Mouse (Mus musculus) heart, embryonic 15.5 days (tissue): ENCODE data around the gene Ccdc63. TPM values are rescaled to one million over a fixed set of nuclear protein-coding genes. Genes with fewer than 3 reads are reported as not detected.

ENCODE experiments used
- ATAC-seq: fragments of 200-750 bp; cut with Nextera tagmentation; replicated peaks from 2 replicates; pipeline ENCODE4 v1.8.0; 2017; ENCODE audit warnings: low read depth, moderate TSS enrichment; ENCODE audit not compliant: insufficient number of reproducible peaks, insufficient read depth, low FRiP score
- H3K27ac ChIP-seq: fragments of 300-500 bp; sonication (generic); 2 replicates; pipeline ENCODE4 v1.5.1; 2015; ENCODE audit warnings: mild to moderate bottlenecking, inconsistent platforms
- H3K27me3 ChIP-seq: fragments of 300-500 bp; sonication (generic); 2 replicates; pipeline ENCODE4 v1.6.1; 2015; ENCODE audit warnings: inconsistent platforms
- H3K36me3 ChIP-seq: fragments of 300-500 bp; sonication (generic); 2 replicates; pipeline ENCODE4 v1.6.1; 2015; ENCODE audit warnings: mild to moderate bottlenecking, inconsistent platforms
- H3K4me1 ChIP-seq: fragments of 300-500 bp; sonication (generic); replicated peaks from 2 replicates; pipeline ENCODE4 v1.6.1; 2015; ENCODE audit warnings: inconsistent platforms
- H3K4me2 ChIP-seq: fragments of 300-500 bp; sonication (generic); 2 replicates; pipeline ENCODE4 v1.6.1; 2015; ENCODE audit warnings: inconsistent platforms, mild to moderate bottlenecking, moderate library complexity
- H3K4me3 ChIP-seq: fragments of 300-500 bp; sonication (generic); 2 replicates; pipeline ENCODE4 v1.5.1; 2015; ENCODE audit warnings: mild to moderate bottlenecking, inconsistent platforms
- H3K9ac ChIP-seq: fragments of 300-500 bp; sonication (generic); 2 replicates; pipeline ENCODE4 v1.6.1; 2015; ENCODE audit warnings: mild to moderate bottlenecking, inconsistent platforms
- H3K9me3 ChIP-seq: fragments of 300-500 bp; sonication (generic); replicated peaks from 2 replicates; pipeline ENCODE4 v1.6.1; 2016; ENCODE audit warnings: inconsistent platforms
- WGBS: fragments of 180-500 bp; shearing (Covaris S2); methylation state at CpG from one replicate; pipeline ENCODE4 v1.1.7; 2015; ENCODE audit warnings: mixed read lengths; 5-methylcytosine and 5-hydroxymethylcytosine counted together
- polyA plus RNA-seq: library from polyadenylated mRNA; unstranded; fragments of >200 nt; fragmentation: Nextera tagmentation; extraction: Ambion mirVana; gene quantifications from 2 replicates; pipeline ENCODE4 v1.2.1, GENCODE M21; 2015

The Ccdc63 gene
- polyA plus RNA-seq, 1 experiment from 2014 or later = 0.42 TPM

DNA sequence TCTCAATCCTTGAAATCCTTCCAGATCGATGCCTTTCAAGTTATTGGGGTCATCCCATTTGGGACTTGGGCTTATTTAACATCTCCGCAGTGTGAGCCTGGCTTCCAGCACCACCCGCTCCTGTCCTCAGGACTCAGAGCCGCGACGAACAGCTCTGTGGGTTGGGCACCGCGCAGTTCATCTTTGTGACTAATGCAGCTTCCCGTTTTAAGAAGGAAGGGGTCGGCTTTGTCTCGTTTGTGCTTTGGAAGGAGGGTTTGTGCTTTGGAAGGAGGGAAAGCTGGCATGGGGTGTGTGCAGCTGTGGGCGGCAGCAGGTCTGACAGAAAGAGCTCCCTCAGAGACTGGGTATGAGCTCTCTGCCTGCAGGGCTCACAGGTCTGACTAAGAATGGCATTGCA is 37.5 kb downstream of the Ccdc63 start:
- H3K9ac ChIP-seq = peak overlapping the region; percentile 70
- H3K27me3 ChIP-seq = 0 out of 2 replicates have a peak, but pooled peaks cover 5% of the 10 kb centered on the region
- H3K36me3 ChIP-seq = no peaks in the 10 kb centered on the region; the same call in 1 of the 2 replicates
- peaks cover 11% of the 10 kb centered on the region; the same call in 1 of the 2 replicates for H3K4me1 ChIP-seq
- peak overlapping the region; percentile 94 for H3K27ac ChIP-seq
- H3K4me3 ChIP-seq = peak overlapping the region; percentile 57
- H3K9me3 ChIP-seq = no peaks in the 10 kb centered on the region
- H3K4me2 ChIP-seq = peak overlapping the region; percentile 64
- WGBS = 20% methylated on average over 12 of the region's 12 CpGs
- no peak for ATAC-seq

DNA sequence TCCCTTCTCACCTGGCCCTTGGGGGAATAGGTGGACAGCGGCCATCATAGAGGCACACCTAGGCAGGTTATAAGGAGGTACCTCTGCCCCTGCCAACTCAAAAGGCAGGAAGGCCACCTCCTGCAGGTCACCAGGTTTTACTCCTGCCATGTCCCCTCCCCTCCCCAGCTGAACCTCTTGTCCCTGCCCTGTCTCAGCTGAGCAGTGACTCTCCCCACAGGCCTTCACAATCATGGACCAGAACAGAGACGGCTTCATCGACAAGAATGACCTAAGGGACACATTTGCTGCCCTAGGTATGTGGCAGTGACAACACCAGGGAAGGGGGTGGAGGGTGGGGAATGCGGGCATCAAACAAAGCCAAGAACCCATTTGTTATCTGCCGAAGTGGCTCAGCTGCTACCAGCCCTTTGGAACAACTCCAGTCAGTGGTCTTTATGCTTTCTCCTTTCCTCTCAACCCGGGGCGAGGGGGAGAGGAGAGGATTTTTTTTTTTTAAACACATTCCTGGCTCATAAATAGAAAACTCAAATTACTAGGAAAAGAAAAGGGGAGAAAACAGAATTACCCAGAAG is 38.1 kb downstream of the Ccdc63 start:
- Histone ChIP-seq H3K9ac (peak overlapping the region; percentile 70), H3K9me3 (no peaks in the 10 kb centered on the region), H3K4me3 (peak overlapping the region; percentile 57), H3K27ac (peak overlapping the region; percentile 94), H3K4me1 (peaks cover 11% of the 10 kb centered on the region; the same call in 1 of the 2 replicates), H3K27me3 (0 out of 2 replicates have a peak, but pooled peaks cover 5% of the 10 kb centered on the region), H3K4me2 (peak overlapping the region; percentile 64), H3K36me3 (no peaks in the 10 kb centered on the region; the same call in 1 of the 2 replicates)
- 18% methylated on average over 7 of the region's 7 CpGs for WGBS
- no peak for ATAC-seq

DNA sequence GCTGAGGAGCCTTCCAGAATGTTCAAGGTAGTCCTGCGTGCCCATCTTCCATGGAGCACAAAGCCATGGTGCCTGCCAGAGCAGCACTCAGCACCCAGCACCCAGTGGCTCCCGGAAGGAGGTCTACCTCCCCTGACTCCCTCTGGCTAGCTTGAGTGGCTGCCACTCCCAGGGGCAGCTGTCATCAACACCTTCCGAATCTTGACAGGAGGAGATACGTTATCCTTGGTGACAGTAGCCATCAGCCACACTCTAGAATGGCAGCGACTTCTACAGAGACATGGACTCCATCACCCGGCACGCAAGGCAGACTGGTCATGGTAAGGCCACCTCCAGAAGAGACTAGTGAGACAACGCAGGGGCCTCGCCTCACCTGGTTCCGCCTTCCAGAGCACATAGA is 46.2 kb downstream of the Ccdc63 start:
- Histone ChIP-seq H3K4me1 (peaks cover 40% of the 10 kb centered on the region), H3K36me3 (0 out of 2 replicates have a peak, but pooled peaks cover 6% of the 10 kb centered on the region), H3K4me2 (peak overlapping the region; percentile 59), H3K9ac (peak overlapping the region; percentile 49), H3K4me3 (peak overlapping the region; percentile 49), H3K27ac (peak overlapping the region; percentile 94), H3K27me3 (no peaks in the 10 kb centered on the region), H3K9me3 (no peaks in the 10 kb centered on the region)
- WGBS = 27% methylated on average over 10 of the region's 10 CpGs
- peak; percentile 80 for ATAC-seq

DNA sequence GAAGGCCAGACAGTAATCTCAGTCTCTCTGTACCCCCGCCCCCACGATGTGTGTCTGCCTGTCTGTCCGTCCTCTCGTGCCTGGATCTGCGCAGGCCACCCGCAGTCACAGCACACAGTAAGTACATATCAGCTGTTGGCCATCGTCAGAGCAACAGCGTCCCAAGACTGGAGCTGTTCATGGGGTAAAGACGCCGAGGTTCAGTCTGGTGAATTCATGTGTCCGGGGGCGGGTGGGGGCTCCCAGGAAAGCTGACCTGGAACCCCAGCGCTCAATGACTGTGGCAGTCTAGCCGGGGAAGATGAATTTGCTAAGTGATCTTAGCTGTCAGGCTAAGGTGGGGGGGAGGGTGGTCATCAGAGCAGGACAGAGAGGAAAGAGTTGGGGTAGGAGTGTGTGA is 46.9 kb downstream of the Ccdc63 start:
- 43% methylated on average over 14 of the region's 14 CpGs for WGBS
- H3K9ac ChIP-seq = peak overlapping the region; percentile 49
- peak overlapping the region; percentile 94 for H3K27ac ChIP-seq

DNA sequence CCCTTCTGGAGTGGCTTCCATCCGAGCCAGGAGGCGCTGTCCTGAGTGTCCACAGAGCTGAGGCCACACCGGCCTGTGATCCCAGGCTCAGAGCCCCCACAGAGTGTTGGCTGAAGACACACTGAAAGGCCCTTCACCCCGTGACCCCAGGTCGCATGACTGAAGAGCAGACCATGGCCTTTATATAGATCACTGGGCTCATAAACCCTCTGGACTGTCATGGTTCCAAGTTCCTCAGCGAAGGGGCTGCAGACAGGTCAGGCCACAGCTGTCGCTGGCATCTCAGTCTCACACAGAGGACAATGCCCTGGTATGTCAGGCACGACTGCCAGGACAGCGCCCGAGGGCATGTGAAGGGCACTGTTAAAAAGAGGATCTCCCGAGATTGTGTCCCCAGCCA is 47.8 kb downstream of the Ccdc63 start:
- 44% methylated on average over 11 of the region's 11 CpGs for WGBS
- peak; percentile 86 for ATAC-seq
- Histone ChIP-seq H3K27me3 (no peaks in the 10 kb centered on the region), H3K27ac (peak overlapping the region; percentile 94), H3K4me1 (peaks cover 30% of the 10 kb centered on the region), H3K9me3 (no peaks in the 10 kb centered on the region), H3K4me2 (peak overlapping the region; percentile 59), H3K9ac (no peak overlapping the region), H3K36me3 (0 out of 2 replicates have a peak, but pooled peaks cover 6% of the 10 kb centered on the region), H3K4me3 (peak overlapping the region; percentile 49)

More for the DNA sequence above, 46.9 kb downstream of the Ccdc63 start:
- peak overlapping the region; percentile 49 for H3K4me3 ChIP-seq
- no peak for ATAC-seq
- H3K4me1 ChIP-seq = peaks cover 35% of the 10 kb centered on the region
- H3K9me3 ChIP-seq = no peaks in the 10 kb centered on the region
- peak overlapping the region; percentile 59 for H3K4me2 ChIP-seq
- H3K27me3 ChIP-seq = no peaks in the 10 kb centered on the region
- 0 out of 2 replicates have a peak, but pooled peaks cover 6% of the 10 kb centered on the region for H3K36me3 ChIP-seq

DNA sequence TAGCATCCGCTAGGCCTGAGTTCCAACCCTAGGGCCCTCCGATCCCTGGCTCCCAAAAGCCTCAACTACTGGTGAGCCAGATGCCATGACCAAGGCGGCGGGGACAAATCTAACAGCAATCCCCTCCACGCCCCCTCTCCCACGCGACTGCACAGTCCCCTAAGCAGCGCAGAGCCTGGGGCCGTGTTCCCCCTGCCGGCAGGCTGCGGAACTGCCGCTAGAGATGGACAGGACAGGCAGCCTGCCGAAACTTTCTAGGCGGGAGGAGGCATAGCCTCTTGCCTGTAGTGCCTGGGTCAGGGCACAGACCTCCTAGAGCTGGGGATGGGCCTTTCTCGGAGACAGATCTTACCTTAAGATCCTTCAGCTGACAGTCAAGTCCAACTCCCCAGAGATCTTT is 49.6 kb downstream of the Ccdc63 start:
- no peak for ATAC-seq
- H3K9ac ChIP-seq = no peak overlapping the region

DNA sequence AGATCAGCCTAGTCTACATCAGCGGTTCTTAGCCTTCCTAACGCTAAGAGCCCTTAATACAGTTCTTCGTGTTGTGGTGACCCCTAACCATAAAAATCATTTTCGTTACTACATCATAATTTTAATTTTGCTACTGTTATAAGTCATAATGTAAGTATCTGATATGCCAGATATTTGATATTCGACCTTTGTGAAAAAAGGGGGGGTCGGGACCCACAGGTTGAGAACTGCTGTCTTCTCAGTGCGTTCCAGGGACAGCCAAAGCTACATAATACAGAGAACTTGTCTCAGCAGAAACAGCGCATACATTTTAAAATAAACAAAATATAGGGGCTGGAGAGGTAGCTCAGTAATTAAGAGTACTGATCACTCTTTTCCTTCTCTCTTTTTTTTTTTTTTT is 51.0 kb downstream of the Ccdc63 start:
- Histone ChIP-seq H3K4me1 (peaks cover 31% of the 10 kb centered on the region), H3K27me3 (no peaks in the 10 kb centered on the region), H3K4me3 (no peak overlapping the region), H3K9ac (no peak overlapping the region), H3K27ac (no peak overlapping the region), H3K9me3 (no peaks in the 10 kb centered on the region), H3K36me3 (no peaks in the 10 kb centered on the region), H3K4me2 (no peak overlapping the region)
- ATAC-seq = no peak
- WGBS = 81% methylated on average over 8 of the region's 8 CpGs

More for the DNA sequence above, 49.6 kb downstream of the Ccdc63 start:
- Histone ChIP-seq H3K36me3 (0 out of 2 replicates have a peak, but pooled peaks cover 6% of the 10 kb centered on the region), H3K9me3 (no peaks in the 10 kb centered on the region), H3K27ac (no peak overlapping the region), H3K4me1 (peaks cover 28% of the 10 kb centered on the region), H3K27me3 (no peaks in the 10 kb centered on the region), H3K4me2 (no peak overlapping the region), H3K4me3 (no peak overlapping the region)
- WGBS = 29% methylated on average over 15 of the region's 15 CpGs

DNA sequence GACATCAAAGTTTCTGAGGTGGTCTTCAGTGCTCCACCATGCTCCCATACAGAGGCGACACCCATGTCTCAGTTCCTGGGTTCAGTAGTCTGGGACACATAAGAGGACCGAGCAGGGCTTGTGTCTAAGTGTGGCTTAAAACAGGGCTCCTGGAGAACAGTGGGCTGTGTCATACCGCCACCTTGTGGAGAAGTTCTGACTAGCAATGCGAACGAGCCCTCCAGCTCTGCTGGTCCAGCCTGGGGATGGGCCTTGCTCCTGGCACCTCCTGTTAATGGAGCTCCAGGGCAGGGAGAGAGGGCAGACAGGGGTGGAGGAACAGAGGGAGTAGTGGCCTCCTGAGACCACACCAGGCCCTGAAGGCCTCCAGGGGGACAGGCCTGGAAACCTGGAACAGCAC is 51.7 kb downstream of the Ccdc63 start:
- peaks cover 27% of the 10 kb centered on the region for H3K4me1 ChIP-seq
- ATAC-seq = peak; percentile 16; the same call in 1 of the 2 replicates
- no peak overlapping the region for H3K27ac ChIP-seq
- H3K4me3 ChIP-seq = no peak overlapping the region
- H3K27me3 ChIP-seq = no peaks in the 10 kb centered on the region
- WGBS = 2% methylated on average over 5 of the region's 5 CpGs
- H3K36me3 ChIP-seq = no peaks in the 10 kb centered on the region
- H3K9me3 ChIP-seq = no peaks in the 10 kb centered on the region
- H3K4me2 ChIP-seq = no peak overlapping the region
- no peak overlapping the region for H3K9ac ChIP-seq

DNA sequence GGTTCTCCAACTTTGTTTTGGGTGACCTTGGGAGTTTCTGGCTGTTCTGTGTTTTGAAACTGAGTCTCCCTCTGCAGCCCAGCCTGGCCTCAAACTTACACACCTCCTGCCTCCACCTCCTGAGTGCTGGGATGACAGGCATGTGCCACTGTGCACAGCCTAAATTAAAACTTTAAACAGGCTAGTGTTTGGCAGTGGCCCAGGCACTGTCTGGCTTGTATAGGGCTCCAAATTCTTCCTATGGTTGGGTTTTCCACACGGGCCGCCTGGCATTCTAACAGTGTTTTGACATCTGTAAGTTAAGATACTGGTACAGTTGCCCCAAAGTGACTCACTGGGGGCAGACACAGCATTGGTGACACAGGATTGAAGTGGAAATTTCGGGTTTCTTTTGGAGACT is 54.5 kb downstream of the Ccdc63 start:
- no peaks in the 10 kb centered on the region for H3K9me3 ChIP-seq
- H3K27ac ChIP-seq = peak overlapping the region; percentile 54
- 42% methylated on average over 3 of the region's 3 CpGs for WGBS
- no peak overlapping the region for H3K4me2 ChIP-seq
- H3K27me3 ChIP-seq = no peaks in the 10 kb centered on the region
- no peak overlapping the region for H3K4me3 ChIP-seq
- H3K9ac ChIP-seq = peak overlapping the region; percentile 29; the same call in 1 of the 2 replicates
- H3K36me3 ChIP-seq = no peaks in the 10 kb centered on the region
- ATAC-seq = no peak
- peaks cover 19% of the 10 kb centered on the region for H3K4me1 ChIP-seq

DNA sequence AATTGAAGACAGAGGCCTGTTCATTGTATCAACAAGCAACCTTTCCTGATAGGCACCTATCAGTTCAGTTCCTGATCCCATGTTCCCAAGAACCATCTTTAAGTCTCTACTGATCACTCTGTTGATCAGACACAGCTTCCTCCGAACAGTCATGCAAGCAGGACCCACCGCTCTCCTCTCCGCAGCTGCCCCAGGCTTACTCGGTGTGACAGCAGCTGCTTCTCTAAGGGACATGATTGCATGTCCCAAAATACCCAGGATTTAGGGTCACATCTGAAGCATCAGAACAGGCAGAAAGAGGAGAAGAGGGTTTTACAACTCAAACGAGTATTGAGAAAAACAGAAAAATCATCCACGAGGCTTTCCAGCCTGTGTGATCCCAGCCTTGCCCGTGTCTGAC is 55.3 kb downstream of the Ccdc63 start:
- H3K4me1 ChIP-seq = peaks cover 23% of the 10 kb centered on the region
- WGBS = 63% methylated on average over 7 of the region's 7 CpGs
- H3K36me3 ChIP-seq = no peaks in the 10 kb centered on the region
- no peaks in the 10 kb centered on the region for H3K27me3 ChIP-seq
- H3K4me2 ChIP-seq = peak overlapping the region; percentile 39
- peak overlapping the region; percentile 29; the same call in 1 of the 2 replicates for H3K9ac ChIP-seq
- peak overlapping the region; percentile 54; the same call in 1 of the 2 replicates for H3K27ac ChIP-seq
- ATAC-seq = no peak
- no peaks in the 10 kb centered on the region for H3K9me3 ChIP-seq
- H3K4me3 ChIP-seq = no peak overlapping the region

DNA sequence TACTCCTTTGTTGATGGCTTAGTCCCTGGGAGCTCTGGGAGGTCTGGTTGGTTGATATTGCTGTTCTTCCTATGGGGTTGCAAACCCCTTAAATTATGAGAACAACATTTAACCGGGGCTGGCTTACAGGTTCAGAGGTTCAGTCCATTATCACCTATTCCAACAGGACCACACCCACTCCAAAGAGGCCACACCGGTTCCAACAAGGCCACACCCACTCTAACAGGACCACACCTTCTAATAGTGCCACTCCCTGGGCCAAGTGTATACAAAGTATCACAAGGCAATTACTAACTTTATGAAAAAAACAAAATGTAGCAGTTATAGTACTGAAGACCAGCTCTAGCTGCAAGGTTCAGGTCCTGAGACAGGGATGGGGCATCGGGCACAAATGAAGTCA is 56.2 kb downstream of the Ccdc63 start:
- Histone ChIP-seq H3K4me1 (peaks cover 23% of the 10 kb centered on the region), H3K27me3 (no peaks in the 10 kb centered on the region), H3K4me2 (no peak overlapping the region), H3K27ac (no peak overlapping the region), H3K9me3 (no peaks in the 10 kb centered on the region), H3K36me3 (no peaks in the 10 kb centered on the region), H3K9ac (no peak overlapping the region), H3K4me3 (no peak overlapping the region)
- WGBS = 59% methylated on average over 3 of the region's 3 CpGs
- ATAC-seq = no peak

DNA sequence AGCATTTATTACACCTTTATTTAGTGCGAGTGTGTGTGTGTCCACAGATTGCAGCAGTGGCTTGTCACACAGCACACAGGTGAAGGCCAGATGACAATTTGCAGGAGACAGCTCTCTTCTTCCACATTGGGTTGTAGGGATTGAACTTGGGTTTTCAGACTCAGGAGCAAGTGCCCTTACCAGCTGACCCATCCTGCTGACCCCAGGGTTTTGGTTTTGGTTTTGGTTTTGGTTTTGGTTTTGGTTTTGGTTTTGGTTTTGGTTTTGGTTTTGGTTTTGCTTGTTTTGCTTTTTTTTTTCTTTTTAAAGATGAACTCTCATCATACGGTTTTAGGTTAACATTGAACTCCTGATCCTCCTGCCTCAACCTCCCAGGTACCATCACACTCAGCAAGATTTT is 57.3 kb downstream of the Ccdc63 start:
- Histone ChIP-seq H3K9ac (no peak overlapping the region), H3K27me3 (no peaks in the 10 kb centered on the region), H3K4me1 (peaks cover 23% of the 10 kb centered on the region), H3K27ac (no peak overlapping the region), H3K36me3 (no peaks in the 10 kb centered on the region), H3K9me3 (no peaks in the 10 kb centered on the region), H3K4me3 (no peak overlapping the region), H3K4me2 (no peak overlapping the region)
- ATAC-seq = no peak
- WGBS = 93% methylated on average over 2 of the region's 2 CpGs
